Mouse (Mus musculus) CH12.LX (cell line): ENCODE measurements around the gene Atxn7. TPM values are rescaled to one million over a fixed set of nuclear protein-coding genes. Genes with fewer than 3 reads are reported as not detected.

Source experiments
- DNase-seq: peaks from one replicate; pipeline ENCODE4 v3.0.0-alpha.2; 2013; ENCODE audit errors: extremely low read depth
- H3K27ac ChIP-seq: 2 replicates; pipeline ENCODE4 v1.5.1; 2012; ENCODE audit warnings: low read depth, mild to moderate bottlenecking, control low read depth, moderate library complexity; ENCODE audit not compliant: insufficient read depth
- H3K27me3 ChIP-seq: replicated peaks from 2 replicates; pipeline ENCODE3; 2012; ENCODE audit warnings: inconsistent platforms
- H3K36me3 ChIP-seq, 2 experiments: replicated peaks in 1 of 2; 2 replicates each; pipeline versions ENCODE3 to v1.6.1; 2012; ENCODE audit warnings: inconsistent platforms in 1 of 2, low read length in 1 of 2, mild to moderate bottlenecking in 1 of 2, mixed read lengths in 1 of 2, moderate library complexity in 1 of 2; ENCODE audit not compliant: control insufficient read depth in 1 of 2, insufficient read depth in 1 of 2
- H3K4me1 ChIP-seq, 2 experiments: 2 replicates each; pipeline ENCODE4 v1.6.1; 2012; ENCODE audit warnings: inconsistent platforms in 1 of 2, moderate library complexity in 1 of 2; ENCODE audit not compliant: insufficient read depth in 2 of 2, control insufficient read depth in 1 of 2
- H3K4me2 ChIP-seq: 2 replicates; pipeline ENCODE4 v1.6.1; 2012; ENCODE audit warnings: low read depth, mild to moderate bottlenecking, control low read depth; ENCODE audit not compliant: poor library complexity, insufficient read depth, severe bottlenecking
- H3K4me3 ChIP-seq, 3 experiments: fragments of 150-350 bp in 1 of 3; sonication (generic) in 1 of 3; replicated peaks in 1 of 3; 2 replicates each; pipeline versions ENCODE3 to v1.5.1; 2011 to 2012; ENCODE audit warnings: low read depth in 2 of 3, low read length in 2 of 3, mild to moderate bottlenecking in 2 of 3, moderate library complexity in 2 of 3, control low read depth in 1 of 3, improper control_type of control experiment in 1 of 3, inconsistent platforms in 1 of 3, mixed read lengths in 1 of 3; ENCODE audit not compliant: poor library complexity in 1 of 3
- H3K79me2 ChIP-seq: replicated peaks from 2 replicates; pipeline ENCODE4 v1.6.1; 2012; ENCODE audit warnings: mild to moderate bottlenecking, moderate library complexity; ENCODE audit not compliant: control insufficient read depth, poor library complexity, insufficient read depth, severe bottlenecking; ENCODE audit errors: extremely low read depth
- H3K9ac ChIP-seq: 2 replicates; pipeline ENCODE4 v1.6.1; 2012; ENCODE audit warnings: low read depth, mild to moderate bottlenecking, control low read depth, moderate library complexity; ENCODE audit not compliant: insufficient read depth
- H3K9me3 ChIP-seq: replicated peaks from 2 replicates; pipeline ENCODE3; 2012; ENCODE audit warnings: low read length, inconsistent platforms, mixed read lengths
- BHLHE40 ChIP-seq: IDR thresholded peaks from 2 replicates; pipeline ENCODE4 v1.6.1; 2011; ENCODE audit warnings: mild to moderate bottlenecking, low read depth, low read length, improper control_type of control experiment
- CHD1 ChIP-seq: IDR thresholded peaks from 2 replicates; pipeline ENCODE4 v1.6.1; 2012; ENCODE audit warnings: low read depth, low read length, improper control_type of control experiment, inconsistent platforms
- CHD2 ChIP-seq: IDR thresholded peaks from 2 replicates; pipeline ENCODE4 v1.6.1; 2011; ENCODE audit warnings: low read length, improper control_type of control experiment
- CTCF ChIP-seq, 2 experiments: IDR thresholded peaks in 1 of 2; conservative IDR thresholded peaks in 1 of 2; 2 replicates each; pipeline ENCODE4 v1.5.1; 2011 to 2012; ENCODE audit warnings: low read depth in 2 of 2, low read length in 2 of 2, improper control_type of control experiment in 1 of 2, inconsistent platforms in 1 of 2, mild to moderate bottlenecking in 1 of 2, moderate library complexity in 1 of 2
- EP300 ChIP-seq: IDR thresholded peaks from 2 replicates; pipeline ENCODE4 v1.6.1; 2011; ENCODE audit warnings: low read length, improper control_type of control experiment
- GABPA ChIP-seq: IDR thresholded peaks from 2 replicates; pipeline ENCODE4 v1.6.1; 2012; ENCODE audit warnings: low read depth, low read length, improper control_type of control experiment, inconsistent platforms; ENCODE audit not compliant: insufficient replicate concordance
- HCFC1 ChIP-seq: IDR thresholded peaks from 2 replicates; pipeline ENCODE4 v1.6.1; 2012; ENCODE audit warnings: low read depth, mild to moderate bottlenecking, inconsistent platforms, low read length, improper control_type of control experiment
- IRF4 ChIP-seq: IDR thresholded peaks from 2 replicates; pipeline ENCODE4 v1.6.1; 2014; ENCODE audit warnings: low read depth, mild to moderate bottlenecking, inconsistent platforms, low read length, improper control_type of control experiment
- JUN ChIP-seq: IDR thresholded peaks from 2 replicates; pipeline ENCODE4 v1.6.1; 2011; ENCODE audit warnings: low read depth, mild to moderate bottlenecking, low read length, improper control_type of control experiment, moderate library complexity; ENCODE audit not compliant: insufficient read depth
- JUND ChIP-seq: conservative IDR thresholded peaks from 2 replicates; pipeline ENCODE4 v1.6.1; 2011; ENCODE audit warnings: low read depth, low read length, improper control_type of control experiment
- MEF2A ChIP-seq: IDR thresholded peaks from 2 replicates; pipeline ENCODE4 v1.6.1; 2014; ENCODE audit warnings: low read depth, mild to moderate bottlenecking, inconsistent platforms, low read length, improper control_type of control experiment, borderline replicate concordance
- MYC ChIP-seq: IDR thresholded peaks from 2 replicates; pipeline ENCODE4 v1.6.1; 2011; ENCODE audit warnings: low read depth, mild to moderate bottlenecking, improper control_type of control experiment, low read length
- NRF1 ChIP-seq: IDR thresholded peaks from 2 replicates; pipeline ENCODE4 v1.6.1; 2014; ENCODE audit warnings: low read depth, mild to moderate bottlenecking, inconsistent platforms, low read length, improper control_type of control experiment, moderate library complexity
- PAX5 ChIP-seq: IDR thresholded peaks from 2 replicates; pipeline ENCODE4 v1.6.1; 2012; ENCODE audit warnings: low read length, inconsistent platforms, mixed read lengths
- SIN3A ChIP-seq: IDR thresholded peaks from 2 replicates; pipeline ENCODE4 v1.6.1; 2012; ENCODE audit warnings: low read length, improper control_type of control experiment, inconsistent platforms
- TBP ChIP-seq: conservative IDR thresholded peaks from 2 replicates; pipeline ENCODE4 v1.6.1; 2011; ENCODE audit warnings: low read depth, low read length, improper control_type of control experiment
- USF1 ChIP-seq: IDR thresholded peaks from 2 replicates; pipeline ENCODE4 v1.6.1; 2014; ENCODE audit warnings: low read depth, mild to moderate bottlenecking, inconsistent platforms, low read length, improper control_type of control experiment
- USF2 ChIP-seq: conservative IDR thresholded peaks from 2 replicates; pipeline ENCODE4 v1.6.1; 2011; ENCODE audit warnings: low read depth, low read length, improper control_type of control experiment
- ZKSCAN1 ChIP-seq: IDR thresholded peaks from 2 replicates; pipeline ENCODE4 v1.6.1; 2012; ENCODE audit warnings: low read depth, inconsistent platforms, low read length, improper control_type of control experiment, borderline replicate concordance
- dilution Hi-C: fragments of 300-500 bp; cut with MboI; formaldehyde crosslinking; loops from 2 replicates; pipeline ENCODE4 v1.14.3; 2020; ENCODE audit warnings: low sequenced_read_pairs; ENCODE audit not compliant: extremely low pct_unique_long_range_greater_than_20kb, extremely low pct_ligation_motif_present
- in situ Hi-C: fragments of 300-500 bp; cut with MboI; formaldehyde crosslinking; loops from 3 replicates; pipeline ENCODE4 v1.14.3; 2019; ENCODE audit warnings: low sequenced_read_pairs, low pct_ligation_motif_present, low pct_unique_long_range_greater_than_20kb, mixed read lengths
- polyA plus RNA-seq: library from polyadenylated mRNA; unstranded; fragments of >175 nt; gene quantifications from 2 replicates; pipeline ENCODE4 v1.2.1, GENCODE M21; 2012; ENCODE audit warnings: low read depth; ENCODE audit not compliant: insufficient read length
- total RNA-seq, 2 experiments: library from RNA; depleted of rRNA; stranded (reverse); fragments of 300-350 nt in 1 of 2; fragments of >200 nt in 1 of 2; gene quantifications; 2 replicates each; pipeline ENCODE4 v1.2.3; 2012 to 2014

Atxn7 gene
- total and polyA plus RNA-seq, 3 experiments = 2.1 to 6.6 (median 2.3) TPM

DNA sequence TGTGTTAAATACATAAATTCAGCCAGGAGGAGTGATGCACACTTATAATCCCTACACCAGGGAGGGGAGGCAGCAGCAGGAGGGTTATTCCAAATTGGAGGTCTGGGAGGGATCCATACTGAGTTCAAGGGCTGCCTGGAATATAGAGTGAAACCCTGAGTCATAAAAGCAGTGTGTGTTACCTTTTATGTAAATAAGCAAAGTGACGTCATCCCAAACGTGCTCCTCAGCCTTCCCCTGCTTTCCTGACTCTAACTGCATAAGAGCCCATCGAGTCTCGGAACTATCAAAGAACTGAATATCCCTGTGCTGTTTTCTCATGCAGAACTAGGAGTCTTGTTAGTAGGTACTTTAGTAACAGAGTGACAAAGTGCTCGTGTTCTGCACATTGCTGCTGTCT, 102.1 kb downstream of the Atxn7 start:
- Histone ChIP-seq H3K9ac (no peak overlapping the region), H3K4me2 (no peak overlapping the region), H3K79me2 (no peaks in the 10 kb centered on the region), H3K9me3 (no peaks in the 10 kb centered on the region), H3K27ac (no peak overlapping the region), H3K4me3 (no peak overlapping the region), H3K36me3 (peaks cover 0 to 8% of the 10 kb centered on the region in 2 experiments), H3K4me1 (peaks cover 10 to 54% of the 10 kb centered on the region in 2 experiments; a peak in 3 of 4 replicates), H3K27me3 (no peaks in the 10 kb centered on the region)
- peak; percentile 41 for DNase-seq
- dilution Hi-C loops (no loop called here), in situ Hi-C loops (no loop called here)
- no peak; the same call in 1 of the 2 replicates for TF ChIP-seq IRF4
- no peak for TF ChIP-seq CHD1
- TF ChIP-seq JUN = peak; percentile 67
- TF ChIP-seq MEF2A = no peak
- no peak for TF ChIP-seq USF2
- no peak for TF ChIP-seq PAX5
- TF ChIP-seq EP300 = peak; percentile 54; the same call in 1 of the 2 replicates
- peak; percentile 88 for TF ChIP-seq BHLHE40
- TF ChIP-seq CTCF (conservative IDR thresholded peaks at IDR 0.05 in 1 of 2, IDR thresholded peaks at IDR 0.05 in 1 of 2; ENCODE audit: low read depth in 2 of 2, low read length in 2 of 2) = no peak
- TF ChIP-seq ZKSCAN1 = no peak
- peak; percentile 81 for TF ChIP-seq JUND
- no peak for TF ChIP-seq USF1
- TF ChIP-seq GABPA = no peak
- TF ChIP-seq CHD2 = no peak
- 0 out of 2 replicates have a peak, but pooled peaks have one; percentile 21 for TF ChIP-seq MYC

GRCm38 (mm10) chr14:14064486-14065141, 103.4 kb downstream of the Atxn7 start:
- in situ Hi-C loops = no loop called here

More at GRCm38 (mm10) chr14:14064486-14065141, 103.4 kb downstream of the Atxn7 start:
- H3K27me3 ChIP-seq = no peaks in the 10 kb centered on the region
- no peak overlapping the region for H3K27ac ChIP-seq
- no peak overlapping the region for H3K4me2 ChIP-seq
- no peak for DNase-seq
- H3K9me3 ChIP-seq = no peaks in the 10 kb centered on the region
- no peak overlapping the region for H3K9ac ChIP-seq
- dilution Hi-C loops = no loop called here
- H3K79me2 ChIP-seq = no peaks in the 10 kb centered on the region
- TF ChIP-seq TBP (no peak), SIN3A (no peak), HCFC1 (no peak), BHLHE40 (no peak), USF1 (no peak), JUN (no peak), IRF4 (no peak), NRF1 (no peak)
- H3K36me3 ChIP-seq = peaks cover 0 to 3% of the 10 kb centered on the region in 2 experiments
- no peak overlapping the region for H3K4me3 ChIP-seq
- H3K4me1 ChIP-seq = peaks cover 10 to 61% of the 10 kb centered on the region in 2 experiments; a peak in 3 of 4 replicates
